Mouse (Mus musculus) lung, embryonic 16.5 days (tissue): ENCODE measurements at regions not wholly inside any gene's neighbourhood (a gene's known extent, or its start where the extent isn't known, plus 50 kb on each side); places are given as distances from the start of the nearest gene placed in this dataset.
A peak's percentile ranks its signal among the peaks of the same experiment; 100 is the strongest.

Source experiments
- ATAC-seq: fragments of 200-750 bp; cut with Nextera tagmentation; 2 replicates; pipeline ENCODE4 v1.8.0; 2017; ENCODE audit warnings: low read depth, mild to moderate bottlenecking, moderate library complexity
- H3K27ac ChIP-seq: fragments of 300-500 bp; sonication (generic); 2 replicates; pipeline ENCODE4 v1.5.1; 2014; ENCODE audit warnings: mild to moderate bottlenecking, control low read depth, low read length
- H3K27me3 ChIP-seq: fragments of 300-500 bp; sonication (generic); 2 replicates; pipeline ENCODE4 v1.6.1; 2014; ENCODE audit warnings: low read depth, low read length, mixed read lengths; ENCODE audit not compliant: control insufficient read depth, insufficient read depth
- H3K36me3 ChIP-seq: fragments of 300-500 bp; sonication (generic); 2 replicates; pipeline ENCODE4 v1.6.1; 2014; ENCODE audit warnings: low read length; ENCODE audit not compliant: control insufficient read depth, insufficient read depth
- H3K4me1 ChIP-seq: fragments of 300-500 bp; sonication (generic); replicated peaks from 2 replicates; pipeline ENCODE4 v1.6.1; 2014; ENCODE audit warnings: low read length, mixed read lengths; ENCODE audit not compliant: control insufficient read depth, insufficient read depth
- H3K4me2 ChIP-seq: fragments of 300-500 bp; sonication (generic); 2 replicates; pipeline ENCODE4 v1.6.1; 2014; ENCODE audit warnings: low read depth, low read length, control low read depth
- H3K4me3 ChIP-seq: fragments of 300-500 bp; sonication (generic); 2 replicates; pipeline ENCODE4 v1.5.1; 2014; ENCODE audit warnings: mild to moderate bottlenecking, low read length, control low read depth
- H3K9ac ChIP-seq: fragments of 300-500 bp; sonication (generic); 2 replicates; pipeline ENCODE4 v1.6.1; 2014; ENCODE audit warnings: low read length, control low read depth
- H3K9me3 ChIP-seq: fragments of 300-500 bp; sonication (generic); 2 replicates; pipeline ENCODE4 v1.6.1; 2016; ENCODE audit warnings: low read length; ENCODE audit not compliant: control insufficient read depth
- WGBS: fragments of 180-500 bp; shearing (Covaris S2); extraction: QIAGEN DNeasy Blood & Tissue Kit; methylation state at CpG from one replicate; pipeline ENCODE4 v1.1.7; 2014; 5-methylcytosine and 5-hydroxymethylcytosine counted together

DNA sequence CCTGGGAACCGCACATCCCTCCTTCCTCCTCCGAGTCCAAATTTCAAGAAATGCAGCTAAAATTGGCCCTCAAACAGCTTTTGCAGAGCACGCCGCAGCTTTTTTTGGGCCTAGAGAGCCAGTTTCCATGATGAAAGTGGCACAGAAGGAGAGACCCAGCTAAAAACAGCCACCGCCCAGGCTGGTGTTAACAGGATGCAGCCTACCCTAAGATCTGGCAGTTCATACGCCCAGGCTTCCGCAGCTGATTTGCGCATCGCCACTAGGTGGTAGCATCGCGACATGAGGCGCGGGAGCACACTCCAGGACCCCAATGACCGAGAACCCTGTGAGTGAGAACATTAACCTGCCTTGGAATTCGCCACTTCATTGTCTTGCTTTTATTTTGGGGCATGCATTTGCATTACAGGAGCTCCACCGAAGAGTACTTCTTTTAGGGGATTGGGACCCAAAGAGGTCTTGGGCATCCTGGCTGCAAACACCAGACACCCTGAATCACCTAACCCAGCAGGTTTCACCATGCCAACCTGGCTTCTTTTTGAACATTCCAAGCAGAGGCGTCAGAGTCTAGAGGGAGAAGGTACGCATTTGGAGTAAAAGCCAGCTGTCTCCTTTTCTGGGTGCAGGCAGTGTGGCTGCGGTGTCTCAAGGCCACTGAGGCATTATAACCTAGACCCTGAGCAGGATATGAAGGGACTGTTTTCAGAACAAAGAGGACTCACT, 179.6 kb downstream of the 1810013L24Rik start:
- H3K4me1 ChIP-seq: no peaks in the 10 kb centered on the region
- peak; percentile 76 for ATAC-seq
- no peak overlapping the region for H3K9ac ChIP-seq
- no peak overlapping the region for H3K4me3 ChIP-seq
- no peaks in the 10 kb centered on the region for H3K9me3 ChIP-seq
- H3K27me3 ChIP-seq: no peaks in the 10 kb centered on the region
- H3K36me3 ChIP-seq: no peaks in the 10 kb centered on the region
- WGBS: 15% methylated on average over 19 of the region's 19 CpGs
- H3K4me2 ChIP-seq: no peak overlapping the region
- no peak overlapping the region for H3K27ac ChIP-seq

DNA sequence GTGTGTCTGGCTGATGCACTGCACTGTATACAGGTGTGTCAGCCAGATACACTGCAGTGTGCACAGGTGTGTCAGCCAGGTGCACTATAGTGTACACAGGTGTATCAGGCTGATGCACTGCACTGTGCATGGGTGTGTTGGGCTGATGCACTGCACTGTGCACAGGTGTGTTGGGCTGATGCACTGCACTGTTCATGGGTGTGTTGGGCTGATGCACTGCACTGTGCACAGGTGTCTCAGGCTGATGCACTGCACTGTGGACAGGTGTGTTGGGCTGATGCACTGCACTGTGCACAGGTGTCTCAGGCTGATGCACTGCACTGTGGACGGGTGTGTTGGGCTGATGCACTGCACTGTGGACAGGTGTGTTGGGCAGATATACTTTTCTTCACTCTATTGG, 181.2 kb downstream of the 1810013L24Rik start:
- Histone ChIP-seq H3K4me1 (no peaks in the 10 kb centered on the region), H3K9ac (no peak overlapping the region), H3K4me3 (no peak overlapping the region), H3K27ac (no peak overlapping the region), H3K9me3 (no peaks in the 10 kb centered on the region), H3K27me3 (no peaks in the 10 kb centered on the region), H3K36me3 (no peaks in the 10 kb centered on the region), H3K4me2 (no peak overlapping the region)
- ATAC-seq: no peak
- 57% methylated on average over 1 of the region's 1 CpGs for WGBS

DNA sequence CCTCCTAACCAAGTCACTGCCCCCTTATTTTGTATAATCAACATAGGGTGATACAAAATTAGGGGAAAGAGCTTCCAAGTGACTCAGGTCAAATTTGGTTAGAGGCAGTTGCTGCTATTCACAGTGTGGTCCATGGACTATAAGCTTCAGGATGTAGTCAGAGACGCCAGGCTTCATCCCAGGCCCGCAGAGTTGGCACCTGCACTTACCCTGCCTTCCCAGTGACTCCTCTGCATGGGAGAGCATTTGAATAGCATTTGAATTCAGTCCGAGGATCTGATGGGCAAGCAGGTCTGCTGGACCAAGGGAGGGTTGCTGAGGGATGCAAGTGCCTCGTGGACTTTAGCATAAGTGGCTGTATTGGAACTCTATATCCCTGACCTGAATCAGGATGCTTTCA, 181.8 kb downstream of the 1810013L24Rik start:
- Histone ChIP-seq H3K4me1 (no peaks in the 10 kb centered on the region), H3K4me3 (no peak overlapping the region), H3K36me3 (no peaks in the 10 kb centered on the region), H3K9ac (no peak overlapping the region), H3K27ac (no peak overlapping the region), H3K9me3 (no peaks in the 10 kb centered on the region), H3K27me3 (no peaks in the 10 kb centered on the region), H3K4me2 (no peak overlapping the region)
- WGBS: 73% methylated on average over 4 of the region's 4 CpGs
- no peak for ATAC-seq

DNA sequence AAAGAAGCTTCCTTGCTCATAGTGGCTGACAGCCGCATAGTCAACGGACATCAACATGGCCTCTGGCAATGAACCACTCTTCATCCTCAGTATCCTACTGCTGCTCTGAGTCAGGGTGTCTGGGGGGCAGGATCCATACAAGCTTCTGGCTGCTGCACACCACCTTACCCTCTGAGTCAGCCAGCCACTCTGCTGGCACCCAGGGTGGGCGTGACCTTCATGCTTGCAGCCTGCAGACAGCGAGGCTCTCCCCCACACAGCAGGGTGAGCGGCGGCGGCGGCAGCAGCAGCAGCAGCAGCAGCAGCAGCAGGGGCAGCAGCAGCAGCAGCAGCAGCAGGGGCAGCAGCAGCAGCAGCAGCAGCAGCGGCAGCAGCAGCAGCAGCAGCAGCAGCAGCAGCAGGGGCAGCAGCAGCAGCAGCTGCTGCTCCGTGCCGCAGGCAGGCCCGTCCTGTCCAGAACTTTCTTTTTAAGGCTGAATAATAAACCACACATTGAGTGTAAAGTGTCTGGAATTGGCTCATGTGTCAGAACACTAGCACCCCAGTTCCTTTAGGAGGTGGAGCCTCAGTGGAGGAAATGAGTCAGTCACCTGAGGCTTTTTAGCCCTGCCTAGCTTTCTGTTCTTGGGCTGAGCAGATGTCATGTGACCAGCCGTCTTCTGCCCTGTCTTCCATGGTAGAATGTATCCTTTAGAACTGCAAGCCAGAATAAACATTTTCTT, 186.3 kb downstream of the 1810013L24Rik start:
- Histone ChIP-seq H3K9me3 (no peaks in the 10 kb centered on the region), H3K27me3 (no peaks in the 10 kb centered on the region), H3K36me3 (no peaks in the 10 kb centered on the region), H3K4me1 (no peaks in the 10 kb centered on the region), H3K4me3 (peak overlapping the region; percentile 33), H3K9ac (peak overlapping the region; percentile 7; the same call in 1 of the 2 replicates), H3K4me2 (peak overlapping the region; percentile 35), H3K27ac (no peak overlapping the region)
- 40% methylated on average over 13 of the region's 13 CpGs for WGBS
- ATAC-seq: peak; percentile 82

DNA sequence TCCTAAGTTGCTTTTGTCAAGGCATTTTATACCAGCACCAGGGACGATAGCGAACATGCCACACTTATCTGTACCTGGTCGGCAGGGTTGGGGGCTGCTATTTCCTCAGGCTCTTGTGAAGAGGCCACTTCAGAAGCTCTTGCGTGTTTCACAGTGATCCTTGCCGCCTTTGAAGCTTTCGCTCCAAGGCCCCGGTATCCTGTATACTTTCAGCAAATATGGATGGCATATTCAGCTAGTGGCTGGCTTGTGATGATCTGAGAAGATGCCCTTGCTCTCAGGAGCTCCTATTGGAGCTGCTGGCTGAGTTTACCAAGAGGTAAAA, 186.8 kb downstream of the 1810013L24Rik start:
- Histone ChIP-seq H3K9ac (no peak overlapping the region), H3K4me1 (no peaks in the 10 kb centered on the region), H3K36me3 (no peaks in the 10 kb centered on the region), H3K27me3 (no peaks in the 10 kb centered on the region), H3K9me3 (no peaks in the 10 kb centered on the region), H3K27ac (0 out of 2 replicates have a peak overlapping the region, but pooled peaks have one; percentile 5), H3K4me3 (peak overlapping the region; percentile 33), H3K4me2 (peak overlapping the region; percentile 35)
- peak; percentile 76 for ATAC-seq
- 58% methylated on average over 7 of the region's 7 CpGs for WGBS

DNA sequence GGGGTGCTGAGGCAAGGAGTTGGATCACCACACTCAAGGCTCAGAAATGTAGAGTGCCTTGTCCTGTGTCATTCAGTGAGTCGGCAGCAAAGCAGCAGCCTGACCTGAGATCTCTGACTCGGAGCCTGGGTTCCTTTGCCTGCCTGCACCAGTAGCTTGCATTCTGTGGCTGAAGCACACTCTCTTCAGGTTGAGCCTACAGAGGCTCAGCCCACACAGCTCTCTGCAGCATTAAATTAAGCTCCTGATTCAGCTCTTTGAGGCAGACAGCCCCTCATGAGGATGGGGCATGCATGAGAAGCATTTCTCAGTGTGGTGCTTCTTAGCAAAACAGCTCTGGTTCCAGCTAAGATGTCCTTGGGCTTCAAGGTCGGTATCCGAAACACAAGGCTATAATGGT, 200.8 kb downstream of the 1810013L24Rik start:
- 71% methylated on average over 4 of the region's 4 CpGs for WGBS
- H3K4me1 ChIP-seq: no peaks in the 10 kb centered on the region
- H3K9me3 ChIP-seq: 0 out of 2 replicates have a peak, but pooled peaks cover 4% of the 10 kb centered on the region
- no peak overlapping the region for H3K4me2 ChIP-seq
- no peaks in the 10 kb centered on the region for H3K36me3 ChIP-seq
- no peak overlapping the region for H3K27ac ChIP-seq
- no peaks in the 10 kb centered on the region for H3K27me3 ChIP-seq
- no peak overlapping the region for H3K4me3 ChIP-seq
- no peak overlapping the region for H3K9ac ChIP-seq
- no peak for ATAC-seq

DNA sequence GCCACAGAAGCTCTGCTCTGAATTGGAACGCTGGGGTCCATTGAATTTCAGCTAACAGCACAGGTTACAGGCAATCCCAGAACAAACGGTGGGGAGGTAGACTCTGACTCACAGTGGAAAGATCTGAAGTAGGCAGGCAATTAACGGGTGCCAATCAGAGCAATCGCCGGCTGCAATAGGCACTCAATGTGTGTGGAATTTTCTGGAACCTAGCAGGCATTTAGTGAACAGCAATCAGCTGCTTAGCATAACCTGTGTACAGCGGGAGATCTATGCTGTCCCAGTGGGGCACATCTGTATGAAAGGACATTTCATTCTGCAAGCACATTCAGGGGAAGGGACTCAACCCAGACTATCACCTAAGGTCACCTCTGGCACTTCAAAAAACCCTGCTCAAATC, 213.4 kb downstream of the 1810013L24Rik start:
- Histone ChIP-seq H3K4me1 (no peaks in the 10 kb centered on the region), H3K4me2 (no peak overlapping the region), H3K9me3 (no peaks in the 10 kb centered on the region), H3K27me3 (no peaks in the 10 kb centered on the region), H3K9ac (no peak overlapping the region), H3K4me3 (no peak overlapping the region), H3K36me3 (no peaks in the 10 kb centered on the region), H3K27ac (no peak overlapping the region)
- no peak for ATAC-seq
- 68% methylated on average over 6 of the region's 6 CpGs for WGBS

DNA sequence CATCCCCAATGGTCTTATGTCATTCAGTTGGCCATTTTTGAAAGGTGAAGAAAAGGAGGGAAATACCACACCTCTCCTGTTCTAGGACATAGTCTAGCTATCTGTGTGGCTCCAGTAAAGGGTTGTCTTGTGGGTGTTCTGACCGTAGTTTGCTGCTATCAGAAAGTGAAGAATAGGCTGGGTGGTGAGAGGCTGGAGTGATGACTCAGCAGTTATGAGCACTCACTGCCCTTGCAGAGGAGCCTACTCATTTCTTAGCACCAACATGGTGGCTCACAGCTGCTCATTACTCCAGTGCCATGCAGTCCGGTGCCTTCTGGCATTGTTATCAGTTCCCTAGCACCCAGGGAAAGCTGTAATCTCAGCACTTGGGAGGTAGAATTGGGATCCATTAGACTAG, 217.0 kb downstream of the 1810013L24Rik start:
- Histone ChIP-seq H3K4me3 (no peak overlapping the region), H3K36me3 (no peaks in the 10 kb centered on the region), H3K9ac (no peak overlapping the region), H3K4me2 (no peak overlapping the region), H3K27me3 (no peaks in the 10 kb centered on the region), H3K4me1 (no peaks in the 10 kb centered on the region), H3K27ac (no peak overlapping the region), H3K9me3 (no peaks in the 10 kb centered on the region)
- no peak for ATAC-seq
- 67% methylated on average over 2 of the region's 2 CpGs for WGBS

DNA sequence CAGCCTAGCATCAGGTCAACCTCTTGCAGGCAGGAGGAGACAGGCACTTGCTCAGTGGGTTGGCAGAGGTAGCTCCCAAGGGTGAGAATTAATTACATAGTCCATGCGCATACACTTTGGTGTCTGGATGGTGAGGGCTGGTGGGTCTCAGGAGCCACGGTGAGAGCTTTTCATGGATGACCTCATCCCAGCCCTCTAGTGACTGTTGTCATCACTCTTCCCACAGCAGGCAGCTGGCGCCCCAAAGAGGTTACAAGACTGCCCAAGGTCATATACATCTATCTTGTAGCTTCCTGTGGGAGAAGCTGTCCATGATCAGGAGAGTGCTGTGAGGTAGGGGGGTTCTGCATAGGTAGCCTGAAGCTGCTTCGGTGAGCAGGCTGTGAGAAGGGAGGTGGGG, 224.5 kb downstream of the 1810013L24Rik start:
- H3K9ac ChIP-seq: no peak overlapping the region
- H3K4me1 ChIP-seq: no peaks in the 10 kb centered on the region
- no peak overlapping the region for H3K27ac ChIP-seq
- no peaks in the 10 kb centered on the region for H3K9me3 ChIP-seq
- no peak overlapping the region for H3K4me2 ChIP-seq
- no peak overlapping the region for H3K4me3 ChIP-seq
- 48% methylated on average over 4 of the region's 4 CpGs for WGBS
- H3K27me3 ChIP-seq: no peaks in the 10 kb centered on the region
- no peak for ATAC-seq
- no peaks in the 10 kb centered on the region for H3K36me3 ChIP-seq
